Mouse (Mus musculus) brain, embryonic 14.5 days (tissue): ENCODE data around the gene Bcl3.

Source experiments
- CTCF ChIP-seq: fragments of 200-500 bp; IDR thresholded peaks from 2 replicates; pipeline ENCODE4 v1.5.1; 2012; ENCODE audit warnings: inconsistent platforms, mild to moderate bottlenecking, moderate library complexity, borderline replicate concordance; ENCODE audit not compliant: insufficient read depth, insufficient read length; ENCODE audit errors: extremely low read depth
- POLR2A ChIP-seq: fragments of 200-500 bp; IDR thresholded peaks from 2 replicates; pipeline ENCODE4 v1.6.1; 2012; ENCODE audit warnings: mild to moderate bottlenecking, inconsistent platforms, borderline replicate concordance; ENCODE audit not compliant: poor library complexity, insufficient read depth, insufficient read length, severe bottlenecking; ENCODE audit errors: extremely low read depth

- TF ChIP-seq CTCF (no peak), POLR2A (no peak)
These were observed 42.9 kb upstream of the Bcl3 start for GRCm38 (mm10) chr7:19865246-19866036.
